Mouse (Mus musculus) gastrocnemius, adult 8-10 months (tissue): ENCODE measurements around the gene Morc3. TPM values are rescaled to one million over a fixed set of nuclear protein-coding genes. Genes with fewer than 3 reads are reported as not detected.
"Not testable (repeated sequence)": the region's sequence is repeated elsewhere in the genome, so short reads cannot be mapped to it uniquely, and the experiment has no call there.

Experiments used
- DNase-seq, 2 experiments: peaks; one replicate each; pipeline ENCODE4 v3.0.0; 2022; ENCODE audit warnings: low spot score in 2 of 2
- total RNA-seq, 4 experiments: library from RNA; stranded (reverse); gene quantifications; 2 replicates each; pipeline ENCODE4 v1.2.4; 2022

Morc3 gene
- total RNA-seq, 4 experiments from 2014 or later: 7.4 to 14.8 (median 9.5) TPM

DNA sequence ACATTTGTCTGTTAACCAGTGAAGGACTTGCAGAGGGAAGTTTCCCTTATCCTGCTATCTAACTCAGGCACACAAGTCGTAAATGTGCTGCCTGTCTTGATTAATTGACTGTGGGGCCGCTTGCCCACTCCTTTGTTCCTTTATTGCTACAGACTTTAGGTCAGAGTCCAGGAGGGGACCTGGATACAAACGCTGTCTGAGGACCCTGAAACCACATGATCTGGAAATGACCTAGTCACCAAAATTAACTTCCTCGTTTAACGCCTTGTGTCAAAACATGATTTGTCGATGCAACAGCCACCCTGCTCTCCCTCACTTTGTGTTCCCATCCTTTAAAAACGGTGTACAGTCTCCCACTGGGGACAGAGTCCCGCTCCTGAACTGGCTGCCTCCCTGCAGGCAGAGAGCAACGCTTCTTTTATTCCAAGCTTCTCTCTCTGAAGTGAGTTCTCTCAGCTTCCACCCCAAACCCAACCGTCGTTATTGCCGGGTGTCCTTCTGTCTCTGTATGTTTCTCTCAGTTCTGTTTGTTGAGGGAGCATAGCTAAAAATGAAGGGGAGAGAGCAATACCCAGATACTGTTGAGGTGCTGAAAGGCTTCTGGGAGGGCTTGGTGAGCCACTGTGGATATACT is 13.1 kb upstream of the Morc3 start:
- DNase-seq: no peak

DNA sequence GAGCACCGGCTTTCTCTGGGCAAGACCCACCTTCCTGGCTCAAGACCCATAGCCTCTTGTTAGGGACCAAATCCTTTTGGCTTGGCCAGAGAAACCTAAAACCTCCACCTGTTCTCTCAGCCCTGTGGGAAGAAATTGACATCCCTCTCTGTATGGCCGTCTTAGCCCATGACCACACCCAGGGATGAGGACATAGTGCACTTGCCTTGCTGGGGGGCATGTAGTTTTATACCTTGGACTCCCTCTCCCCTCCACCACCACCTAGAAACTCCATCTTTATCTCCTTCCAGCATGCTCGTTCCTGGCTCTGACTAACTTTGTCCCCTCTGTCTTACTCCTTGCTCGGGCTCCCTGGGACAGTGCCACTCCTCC is 12.6 kb upstream of the Morc3 start:
- no peak for DNase-seq

DNA sequence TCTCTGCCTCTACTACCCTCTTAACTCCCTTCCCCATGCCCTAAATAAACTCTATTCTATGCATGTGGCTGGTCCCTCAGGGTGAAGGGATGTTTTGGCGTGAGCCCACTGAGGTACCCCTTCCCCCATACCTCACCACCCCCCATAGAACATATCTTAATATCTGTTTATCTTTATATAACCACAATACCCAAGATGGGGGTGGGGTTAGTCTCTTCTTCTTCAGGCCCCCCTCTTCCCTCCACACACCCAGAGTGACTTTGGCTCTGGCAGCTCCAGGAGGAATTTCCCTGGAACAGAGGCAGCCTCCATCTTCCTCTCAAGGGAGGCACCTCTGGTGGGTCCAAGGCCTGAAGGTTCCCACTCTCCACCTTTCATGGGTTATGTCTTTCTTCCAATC is 11.9 kb upstream of the Morc3 start:
- no peak for DNase-seq

DNA sequence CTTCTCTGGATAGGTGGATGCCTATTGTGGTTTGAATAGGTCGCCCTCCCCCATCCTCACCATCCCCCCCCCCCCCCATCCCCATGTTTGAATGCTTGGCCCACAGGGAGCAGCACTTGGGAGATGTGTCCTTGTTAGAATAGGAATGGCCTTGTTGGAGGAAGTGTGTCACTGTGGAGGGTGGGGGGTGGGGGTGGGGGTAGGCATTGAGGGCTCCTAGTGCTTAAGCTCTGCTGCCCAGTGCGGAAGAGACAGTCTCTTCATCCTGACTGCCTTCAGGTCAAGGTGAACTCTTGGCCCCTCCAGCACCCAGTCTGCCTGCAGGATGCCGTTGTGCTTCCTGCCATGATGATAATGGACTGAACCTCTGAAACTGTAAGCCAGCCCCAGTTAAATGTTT is 10.2 kb upstream of the Morc3 start:
- DNase-seq: no peak

DNA sequence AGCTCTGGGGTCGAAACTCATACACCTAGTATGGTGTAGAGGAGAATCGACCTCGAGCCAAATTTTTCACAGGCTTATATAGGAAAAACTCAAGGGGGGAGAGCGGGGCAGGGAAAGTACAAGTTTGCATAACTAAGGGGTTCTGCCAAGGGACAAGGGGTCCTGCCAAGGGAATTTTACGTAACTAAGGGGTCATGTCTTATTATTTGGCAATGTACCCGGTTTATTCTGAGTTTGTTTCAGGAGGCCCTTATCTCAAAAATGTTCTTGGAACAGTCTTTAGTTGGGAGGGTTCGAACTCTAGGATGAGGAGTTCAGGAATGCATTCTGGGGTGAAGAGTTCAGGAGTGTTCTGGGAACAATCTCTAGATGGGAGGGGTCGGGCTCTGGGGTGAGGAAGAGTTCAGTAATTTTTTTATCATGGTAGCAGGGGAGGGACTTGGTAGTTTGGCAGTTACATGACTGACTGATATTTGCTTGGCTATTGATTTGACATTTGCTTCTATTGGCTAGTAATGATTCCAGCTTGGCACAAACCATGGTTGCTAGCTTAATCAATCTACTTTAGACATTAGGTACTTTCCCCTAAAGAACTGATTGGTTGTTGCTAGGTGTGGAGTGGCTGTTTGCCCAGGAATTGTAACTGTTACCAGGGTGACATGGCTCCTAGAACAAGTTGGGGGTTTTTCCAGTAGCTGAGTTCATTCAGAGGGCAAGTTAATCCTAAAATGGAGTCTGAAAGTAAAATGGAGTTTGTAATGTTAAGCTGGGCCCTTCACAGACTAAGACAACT is 9.3 kb upstream of the Morc3 start:
- not testable (repeated sequence) for DNase-seq

DNA sequence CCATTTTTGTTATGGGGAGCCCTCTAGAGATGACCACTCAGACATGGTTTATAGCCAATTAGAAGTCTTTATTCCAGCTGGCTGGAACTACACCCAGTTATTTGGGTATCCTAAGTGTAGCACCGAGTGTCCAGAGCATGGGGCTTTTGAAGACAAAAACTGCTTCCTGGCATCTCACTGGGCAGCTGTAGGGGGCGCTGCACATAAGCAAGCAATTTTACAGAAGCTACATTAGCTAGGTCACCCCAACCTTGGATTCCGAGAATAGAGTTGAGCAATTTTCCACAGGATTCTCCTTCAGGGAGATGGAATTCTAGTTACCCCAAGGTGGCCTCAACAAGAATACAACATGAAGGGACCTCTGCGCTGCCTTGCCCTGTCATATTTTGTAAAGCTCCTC is 7.1 kb upstream of the Morc3 start:
- no peak for DNase-seq

DNA sequence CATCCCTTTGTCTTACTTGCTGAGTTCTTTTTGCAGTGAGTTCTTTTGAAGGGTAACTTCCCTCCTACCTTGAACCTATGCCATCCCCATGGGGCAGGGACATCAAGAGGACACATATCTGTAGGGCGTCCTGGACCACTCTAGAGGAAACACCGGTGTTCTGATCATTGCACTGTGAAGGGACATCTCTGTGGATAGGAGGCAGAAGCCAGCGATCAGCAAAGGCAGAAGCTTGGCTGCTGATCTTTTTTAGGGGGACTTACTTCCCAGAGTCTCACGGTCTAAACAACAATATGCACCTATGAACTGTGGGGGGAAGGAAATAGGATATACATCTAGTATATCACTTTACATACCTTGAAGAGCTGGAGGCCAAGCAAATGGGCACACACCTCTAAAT is 6.5 kb upstream of the Morc3 start:
- DNase-seq: no peak

DNA sequence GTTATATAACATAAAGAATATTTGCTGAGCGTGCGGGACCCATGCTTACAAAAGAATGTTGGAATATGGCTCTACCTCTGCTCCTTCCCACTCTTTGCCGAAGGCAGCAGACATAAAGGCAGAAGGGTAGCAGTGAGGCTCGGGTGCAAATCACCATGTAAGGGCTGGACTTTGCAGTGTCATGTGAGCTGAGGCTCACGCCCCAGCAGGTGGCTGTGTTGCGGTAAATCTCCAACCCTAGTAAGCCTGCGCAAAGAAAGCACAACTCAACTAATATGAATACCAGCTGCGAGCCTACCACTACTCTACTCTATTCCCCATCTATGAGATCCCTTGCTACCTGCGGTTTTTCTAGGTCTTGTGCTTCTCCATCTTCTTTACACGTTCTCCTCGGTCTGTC is 5.9 kb upstream of the Morc3 start:
- DNase-seq: no peak

DNA sequence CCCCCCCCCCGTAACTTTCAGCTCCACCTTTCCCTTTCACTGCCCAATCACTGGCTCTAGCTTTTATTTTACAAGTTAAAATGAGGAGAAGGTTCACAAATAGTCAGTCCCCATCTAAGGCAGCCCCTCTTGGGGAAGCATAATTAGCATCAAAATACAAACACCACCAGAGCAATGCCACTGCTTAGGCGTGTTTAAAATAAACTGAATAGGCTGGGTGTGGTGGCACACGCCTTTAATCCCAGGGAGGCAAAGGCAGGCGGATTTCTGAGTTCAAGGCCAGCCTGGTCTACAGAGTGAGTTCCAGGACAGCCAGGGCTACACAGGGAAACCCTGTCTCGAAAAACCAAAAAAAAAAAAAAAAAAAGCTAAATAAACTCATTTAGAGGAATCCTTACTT is 5.4 kb upstream of the Morc3 start:
- DNase-seq: not testable (repeated sequence)

DNA sequence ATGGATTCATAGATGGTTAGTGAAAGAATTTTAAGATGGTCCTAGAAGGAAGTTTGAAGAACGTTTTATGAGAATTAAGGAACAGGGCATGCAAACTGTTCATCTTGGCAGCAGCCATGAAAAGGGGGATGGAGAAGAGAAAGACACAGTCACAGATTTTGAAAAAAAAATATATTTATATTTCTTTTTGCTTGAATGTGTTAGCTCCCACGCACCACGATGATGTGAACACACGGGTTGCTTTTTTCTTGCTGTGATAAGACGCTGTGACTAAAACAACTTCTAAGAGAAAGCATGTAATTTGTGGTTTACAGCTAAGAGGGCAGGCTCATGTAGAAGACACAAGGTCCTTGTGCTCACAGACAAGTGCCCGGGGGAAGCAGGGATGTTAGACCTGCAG is 5.0 kb upstream of the Morc3 start:
- no peak for DNase-seq

DNA sequence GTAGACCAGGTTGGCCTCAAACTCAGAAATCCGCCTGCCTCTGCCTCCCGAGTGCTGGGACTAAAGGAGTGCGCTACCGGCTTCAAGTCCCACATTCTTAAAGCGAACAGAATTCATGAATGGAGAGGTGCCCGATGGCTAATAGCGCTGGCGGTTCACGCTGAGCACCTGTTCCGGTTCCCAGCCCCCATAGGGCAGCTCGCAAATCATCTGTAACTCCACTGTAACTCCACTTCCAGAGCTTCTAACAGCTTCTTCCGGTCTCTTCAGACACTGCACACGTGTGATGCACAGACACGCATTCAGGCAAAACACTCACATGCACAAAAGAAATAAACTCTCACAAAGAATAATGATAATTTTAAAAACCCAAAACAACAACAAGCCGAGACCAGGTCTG is 2.4 kb upstream of the Morc3 start:
- no peak for DNase-seq

DNA sequence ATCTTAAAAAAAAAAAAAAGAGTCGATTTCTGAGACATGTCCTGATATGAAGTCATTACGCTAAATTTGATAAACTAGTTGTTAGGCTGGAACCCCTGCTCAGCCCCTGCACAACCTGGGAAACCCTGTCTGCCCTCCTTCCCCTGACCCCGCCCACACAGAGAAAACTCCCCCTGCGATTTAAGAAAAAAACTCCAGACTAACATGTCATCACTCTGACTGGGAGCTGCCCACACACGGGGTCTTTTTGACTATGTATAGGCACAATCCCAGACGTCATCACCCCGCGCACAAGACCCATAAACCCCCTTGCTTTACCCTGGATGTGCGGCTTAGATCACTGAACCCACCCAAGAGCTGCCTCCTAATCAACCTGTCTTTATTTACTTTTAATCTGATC is 1.9 kb upstream of the Morc3 start:
- no peak for DNase-seq

DNA sequence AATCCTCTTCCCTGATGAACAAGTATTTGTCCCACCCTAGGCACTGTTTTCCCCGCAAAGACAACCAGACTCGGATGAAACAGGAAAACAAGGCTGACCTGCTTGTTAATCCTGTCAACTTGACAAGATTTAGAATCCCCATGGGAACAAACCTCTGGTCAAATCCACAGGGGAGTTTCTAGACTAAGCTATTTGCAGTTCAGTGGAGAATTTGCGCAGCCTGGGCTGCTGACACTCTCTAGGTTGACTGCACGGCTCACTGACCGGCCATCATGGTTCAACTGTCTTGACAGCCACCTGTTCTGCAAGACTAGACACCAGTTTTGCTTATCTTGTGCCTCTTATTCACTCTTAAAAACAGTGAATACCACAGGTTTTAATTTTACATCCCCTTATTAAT is 1.0 kb upstream of the Morc3 start:
- DNase-seq: no peak

DNA sequence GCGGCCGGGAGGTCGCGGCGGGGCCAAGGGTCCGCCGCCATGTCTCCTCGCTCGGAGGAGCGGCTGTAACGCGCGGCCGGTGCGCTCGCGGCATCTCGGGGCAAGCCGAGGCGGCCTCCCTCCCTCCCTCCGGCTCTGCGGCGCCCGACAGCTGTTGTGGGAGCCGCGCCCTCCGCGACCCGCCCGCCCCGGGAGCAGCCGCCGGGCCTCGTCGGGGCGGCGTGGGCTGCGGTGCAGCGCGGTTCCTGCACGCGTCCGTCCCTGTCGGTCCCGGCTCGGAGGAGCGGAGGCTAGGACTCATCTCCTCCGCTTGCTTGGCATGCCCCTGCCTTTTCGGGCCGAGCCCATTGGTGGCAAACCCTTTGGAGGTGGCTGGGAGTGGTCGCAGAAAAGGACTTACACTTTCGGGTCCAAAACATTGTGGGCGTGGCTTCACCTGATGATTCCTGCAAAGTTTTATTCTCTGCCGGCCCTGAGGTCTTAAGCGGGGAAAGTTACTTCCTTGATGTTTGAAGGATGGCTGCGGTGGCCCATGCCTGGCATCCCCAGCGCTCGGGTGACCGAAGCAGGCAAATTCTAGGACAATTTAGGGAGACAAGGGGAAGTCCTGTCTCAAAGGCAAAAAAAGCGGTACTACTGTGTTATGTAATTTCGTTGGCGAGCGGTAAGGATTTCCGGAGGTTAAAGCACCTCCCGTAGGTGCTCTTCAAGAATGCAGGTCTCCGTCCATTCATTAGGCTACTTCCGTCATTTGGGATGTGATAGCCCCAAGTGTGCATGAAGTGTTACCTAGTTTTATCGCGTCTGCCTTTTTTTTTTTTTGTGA is 743 bp downstream of the Morc3 start:
- DNase-seq: peak in 1 of 2 experiments; percentile 30

DNA sequence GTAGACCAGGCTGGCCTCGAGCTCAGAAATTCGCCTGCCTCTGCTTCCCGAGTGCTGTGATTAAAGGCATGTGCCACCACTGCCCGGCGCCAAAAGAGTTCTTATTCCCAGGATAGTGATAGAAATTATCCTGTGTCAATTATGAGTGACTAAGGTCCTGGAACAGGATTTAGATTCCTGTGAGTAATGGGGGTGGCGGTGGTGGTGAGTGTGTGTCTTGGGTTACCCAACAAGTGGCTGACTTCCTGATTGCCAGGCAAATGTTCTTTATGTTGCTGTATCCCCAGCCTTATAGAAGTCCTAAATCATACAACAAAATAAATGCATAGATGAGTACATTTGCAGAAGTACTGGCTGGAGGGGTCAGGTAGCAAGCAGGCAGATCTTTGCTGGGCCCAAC is 1.6 kb downstream of the Morc3 start:
- DNase-seq: no peak

DNA sequence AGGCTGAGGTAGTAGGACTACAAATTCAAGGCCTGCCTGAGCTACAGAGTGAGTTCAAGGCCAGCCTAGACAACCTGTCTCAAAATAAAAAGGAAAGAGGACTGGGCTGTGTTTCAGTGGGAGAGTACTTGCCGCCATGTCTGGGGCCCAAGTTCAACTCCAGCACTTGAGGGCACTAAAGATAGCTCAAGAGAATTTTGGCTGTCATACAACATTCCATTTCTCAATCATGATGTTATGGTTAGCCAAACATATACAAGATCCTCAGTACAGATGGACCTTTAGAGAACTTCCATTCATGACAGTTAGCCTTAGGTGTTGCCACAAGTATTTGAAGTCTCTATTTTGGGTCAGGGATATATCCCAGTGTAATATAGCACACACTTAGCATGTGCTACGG is 2.2 kb downstream of the Morc3 start:
- DNase-seq: no peak

DNA sequence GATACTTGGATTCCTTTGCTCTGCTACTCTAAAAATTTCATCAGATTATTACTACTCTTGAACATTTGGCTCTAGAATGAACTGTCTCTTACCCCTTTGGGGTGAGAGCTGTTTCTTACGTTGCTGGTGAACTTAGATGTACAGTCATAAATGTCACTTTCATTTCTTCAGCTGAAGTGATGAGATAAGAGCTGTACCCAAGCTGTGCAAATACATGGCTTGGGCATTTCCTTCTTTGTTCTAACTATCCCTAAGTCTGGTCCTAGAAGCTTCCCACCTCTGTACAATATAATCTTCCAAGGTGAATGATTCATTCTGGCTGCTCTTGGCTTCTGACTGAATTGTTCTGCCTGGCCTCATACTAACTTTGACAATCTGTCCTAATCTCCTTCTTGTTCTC is 7.1 kb downstream of the Morc3 start:
- DNase-seq: no peak

DNA sequence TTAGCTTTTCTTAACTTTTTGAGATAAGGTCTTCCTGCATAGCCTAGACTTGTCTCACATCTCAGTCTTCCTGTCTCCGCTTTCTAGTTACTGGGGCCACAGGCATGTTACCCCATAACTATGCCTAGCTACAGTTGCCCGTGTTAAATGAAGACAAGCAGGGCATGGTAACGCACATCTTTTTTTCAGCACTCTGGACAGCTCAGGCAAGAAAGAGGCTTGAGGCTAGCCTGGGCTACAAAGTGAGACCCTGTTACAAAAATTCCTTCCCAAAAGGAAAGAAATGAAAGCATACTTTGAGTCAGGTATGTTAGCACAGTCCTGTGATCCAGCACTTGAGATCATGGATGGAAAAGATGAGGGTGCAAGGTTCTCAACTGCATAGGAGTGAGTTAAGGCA is 18.6 kb downstream of the Morc3 start:
- DNase-seq: no peak

DNA sequence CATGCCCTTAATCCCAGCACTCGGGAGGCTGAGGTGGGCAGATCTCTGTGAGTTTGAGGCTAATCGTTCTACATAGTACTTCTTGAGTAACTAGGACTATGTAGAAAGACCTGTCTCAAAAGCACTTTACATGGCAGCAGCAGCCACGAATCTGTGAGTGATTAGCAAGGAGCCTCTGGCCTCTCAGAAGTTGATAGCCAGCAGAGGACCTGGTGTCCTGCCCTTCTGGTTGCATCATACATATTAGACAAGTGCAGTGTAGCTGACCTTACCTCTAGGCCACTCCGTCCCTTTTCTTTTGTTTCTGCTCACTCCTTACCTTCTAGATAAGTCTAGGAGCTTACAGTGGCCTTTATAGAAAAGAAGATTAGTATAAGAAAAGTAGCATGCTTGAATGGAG is 28.0 kb downstream of the Morc3 start:
- DNase-seq: no peak

DNA sequence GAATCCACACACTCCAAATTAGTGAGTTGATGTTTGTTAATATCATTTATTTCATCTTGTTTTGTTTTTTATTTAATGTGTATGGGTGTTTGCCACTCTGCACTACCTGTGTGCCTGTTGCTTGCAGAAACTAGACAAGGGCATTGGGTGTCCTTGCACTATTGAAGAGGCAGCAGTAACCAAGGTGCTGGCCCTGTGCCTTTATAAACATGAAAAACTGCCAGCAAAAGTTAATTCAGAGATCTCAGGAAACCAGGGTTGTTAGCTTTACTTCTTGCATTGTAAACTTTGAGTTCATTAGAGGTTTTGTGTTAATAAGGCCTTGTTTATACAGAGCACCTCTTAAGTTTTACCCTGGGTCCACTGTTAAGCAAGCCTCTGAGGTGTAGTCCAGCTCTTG is 28.8 kb downstream of the Morc3 start:
- DNase-seq: no peak

DNA sequence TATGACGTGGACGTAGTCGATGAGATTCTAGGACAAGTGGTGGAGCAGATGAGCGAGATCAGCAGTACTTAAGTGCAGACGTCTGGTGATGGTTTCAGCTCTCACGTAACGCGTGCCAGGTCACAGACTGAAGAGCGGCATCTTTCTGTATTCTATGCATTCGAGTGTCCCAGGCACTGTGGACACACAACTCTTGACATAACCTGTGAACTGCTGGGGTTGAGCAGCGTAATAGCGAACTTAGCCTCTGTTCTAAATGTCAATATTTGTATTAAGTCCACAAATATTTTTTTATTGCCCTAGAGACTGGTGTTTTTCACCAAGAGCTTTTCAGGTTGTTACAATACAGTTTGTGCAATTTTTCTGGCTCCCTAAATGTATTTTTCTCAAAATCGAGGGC is 42.9 kb downstream of the Morc3 start:
- no peak for DNase-seq

DNA sequence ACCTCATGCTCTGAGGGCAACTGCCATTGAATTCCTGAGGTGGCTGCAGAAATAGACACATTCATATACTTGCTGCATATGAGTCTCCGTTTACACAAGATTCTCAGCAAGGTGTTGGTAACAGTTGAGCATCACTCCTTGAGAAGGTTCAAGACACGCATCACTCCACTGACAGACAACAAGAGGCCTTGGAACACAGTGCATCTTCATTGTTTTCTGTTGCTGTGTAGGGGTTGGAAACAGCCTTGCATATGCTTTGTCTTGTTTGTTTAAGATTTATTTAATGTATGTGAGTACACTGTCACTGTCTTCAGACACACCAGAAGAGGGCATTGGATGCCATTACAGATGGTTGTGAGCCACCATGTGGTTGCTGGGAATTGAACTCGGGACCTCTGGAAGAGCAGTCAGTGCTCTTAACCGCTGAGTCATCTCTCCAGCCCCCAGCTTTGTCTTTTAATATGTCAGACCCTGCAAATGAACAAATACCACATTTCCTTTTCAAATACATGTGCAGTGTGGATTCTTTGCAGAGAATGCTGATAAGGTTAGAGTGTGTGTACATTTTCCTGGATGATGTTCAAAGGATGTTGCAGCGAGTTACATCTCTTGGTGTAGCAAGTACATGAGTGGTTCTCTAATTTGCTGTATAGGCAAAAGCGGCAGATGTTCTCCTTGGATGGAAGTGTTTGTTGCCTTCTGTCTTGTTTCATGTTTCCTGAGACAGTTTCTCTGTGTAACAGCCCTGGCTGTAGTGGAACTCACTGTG is 45.9 kb downstream of the Morc3 start:
- no peak for DNase-seq
